Mouse (Mus musculus) limb, embryonic 13.5 days (tissue): ENCODE data around the gene Prepl. TPM values are rescaled to one million over a fixed set of nuclear protein-coding genes. Genes with fewer than 3 reads are reported as not detected.

ENCODE experiments used
- ATAC-seq: fragments of 200-750 bp; cut with Nextera tagmentation; 2 replicates; pipeline ENCODE4 v1.8.0; 2017; ENCODE audit warnings: low read depth, moderate number of reproducible peaks, moderate TSS enrichment; ENCODE audit not compliant: low FRiP score
- H3K27ac ChIP-seq: fragments of 300-500 bp; sonication (generic); 2 replicates; pipeline ENCODE4 v1.5.1; 2015; ENCODE audit warnings: inconsistent platforms, mild to moderate bottlenecking, moderate library complexity
- H3K27me3 ChIP-seq: fragments of 300-500 bp; sonication (generic); 2 replicates; pipeline ENCODE4 v1.6.1; 2015; ENCODE audit warnings: mild to moderate bottlenecking, inconsistent platforms
- H3K36me3 ChIP-seq: fragments of 300-500 bp; sonication (generic); 2 replicates; pipeline ENCODE4 v1.6.1; 2015; ENCODE audit warnings: inconsistent platforms, mild to moderate bottlenecking, moderate library complexity
- H3K4me1 ChIP-seq: fragments of 300-500 bp; sonication (generic); 2 replicates; pipeline ENCODE4 v1.6.1; 2015; ENCODE audit warnings: inconsistent platforms
- H3K4me2 ChIP-seq: fragments of 300-500 bp; sonication (generic); replicated peaks from 2 replicates; pipeline ENCODE4 v1.6.1; 2015; ENCODE audit warnings: inconsistent platforms, mild to moderate bottlenecking, moderate library complexity
- H3K4me3 ChIP-seq: fragments of 300-500 bp; sonication (generic); 2 replicates; pipeline ENCODE4 v1.5.1; 2015; ENCODE audit warnings: moderate library complexity, mild to moderate bottlenecking, inconsistent platforms
- H3K9ac ChIP-seq: fragments of 300-500 bp; sonication (generic); 2 replicates; pipeline ENCODE4 v1.6.1; 2015; ENCODE audit warnings: mild to moderate bottlenecking, inconsistent platforms
- H3K9me3 ChIP-seq: fragments of 300-500 bp; sonication (generic); 2 replicates; pipeline ENCODE4 v1.6.1; 2016; ENCODE audit warnings: inconsistent platforms
- WGBS: fragments of 180-500 bp; shearing (Covaris S2); methylation state at CpG from one replicate; pipeline ENCODE4 v1.1.7; 2015; 5-methylcytosine and 5-hydroxymethylcytosine counted together
- polyA plus RNA-seq: library from polyadenylated mRNA; unstranded; fragments of >200 nt; fragmentation: Nextera tagmentation; extraction: Ambion mirVana; gene quantifications from 2 replicates; pipeline ENCODE4 v1.2.1, GENCODE M21; 2015

Prepl gene
- polyA plus RNA-seq, 1 experiment from 2014 or later: 29.6 TPM

DNA sequence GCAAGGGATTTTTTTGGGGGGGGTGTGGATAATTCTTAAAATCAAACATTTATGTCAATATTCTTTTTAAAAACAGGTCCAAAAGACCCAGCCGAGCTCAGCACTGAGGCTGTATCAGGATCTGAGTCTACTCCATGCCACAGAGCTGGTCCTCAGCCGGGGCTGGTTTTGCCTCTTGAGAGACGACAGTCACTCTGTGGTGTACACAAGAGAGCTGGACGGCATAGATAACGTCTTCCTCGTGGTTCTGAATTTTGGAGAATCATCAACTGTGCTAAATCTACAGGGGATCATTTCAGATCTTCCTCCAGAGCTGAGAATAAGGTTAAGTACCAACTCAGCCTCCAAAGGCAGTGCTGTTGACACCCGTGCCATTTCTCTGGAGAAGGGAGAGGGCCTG, 26.5 kb downstream of the Prepl start:
- H3K36me3 ChIP-seq: peaks cover 62% of the 10 kb centered on the region
- ATAC-seq: no peak
- no peak overlapping the region for H3K4me2 ChIP-seq
- no peaks in the 10 kb centered on the region for H3K27me3 ChIP-seq
- WGBS: 87% methylated on average over 7 of the region's 7 CpGs
- no peak overlapping the region for H3K27ac ChIP-seq
- no peak overlapping the region for H3K4me3 ChIP-seq
- no peaks in the 10 kb centered on the region for H3K4me1 ChIP-seq
- H3K9ac ChIP-seq: no peak overlapping the region
- H3K9me3 ChIP-seq: no peaks in the 10 kb centered on the region

- H3K9me3 ChIP-seq: no peaks in the 10 kb centered on the region
- no peak overlapping the region for H3K4me3 ChIP-seq
- no peak overlapping the region for H3K4me2 ChIP-seq
- H3K36me3 ChIP-seq: peaks cover 20% of the 10 kb centered on the region
- no peak overlapping the region for H3K9ac ChIP-seq
- H3K27ac ChIP-seq: no peak overlapping the region
- WGBS: 94% methylated on average over 6 of the region's 6 CpGs
- no peaks in the 10 kb centered on the region for H3K4me1 ChIP-seq
- no peak for ATAC-seq
- H3K27me3 ChIP-seq: no peaks in the 10 kb centered on the region
Measured at GRCm38 (mm10) chr17:85059136-85059535, 30.9 kb downstream of the Prepl start.

DNA sequence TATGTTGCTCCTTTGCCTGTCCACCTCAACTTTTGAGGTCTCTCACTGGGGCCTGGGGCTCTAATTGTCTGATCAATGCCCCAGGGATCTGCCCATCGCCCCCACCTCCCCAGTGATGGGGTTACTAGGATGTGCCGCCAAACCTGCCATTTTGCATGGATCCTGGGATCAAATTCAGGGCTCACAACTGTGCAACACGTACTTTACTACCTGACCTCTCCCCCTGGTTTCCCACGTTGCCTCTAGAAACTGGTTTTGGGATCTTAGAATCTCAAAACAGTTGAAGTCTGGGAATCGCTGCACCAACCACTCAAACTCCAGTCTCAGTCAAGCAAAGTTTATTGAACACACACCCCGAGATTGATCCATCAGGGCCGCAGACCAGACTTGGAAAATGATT, 31.8 kb downstream of the Prepl start:
- H3K27ac ChIP-seq: no peak overlapping the region
- 88% methylated on average over 7 of the region's 7 CpGs for WGBS
- H3K4me2 ChIP-seq: no peak overlapping the region
- H3K27me3 ChIP-seq: no peaks in the 10 kb centered on the region
- H3K4me3 ChIP-seq: no peak overlapping the region
- ATAC-seq: no peak
- H3K36me3 ChIP-seq: peaks cover 11% of the 10 kb centered on the region
- H3K4me1 ChIP-seq: no peaks in the 10 kb centered on the region
- no peaks in the 10 kb centered on the region for H3K9me3 ChIP-seq
- H3K9ac ChIP-seq: no peak overlapping the region

DNA sequence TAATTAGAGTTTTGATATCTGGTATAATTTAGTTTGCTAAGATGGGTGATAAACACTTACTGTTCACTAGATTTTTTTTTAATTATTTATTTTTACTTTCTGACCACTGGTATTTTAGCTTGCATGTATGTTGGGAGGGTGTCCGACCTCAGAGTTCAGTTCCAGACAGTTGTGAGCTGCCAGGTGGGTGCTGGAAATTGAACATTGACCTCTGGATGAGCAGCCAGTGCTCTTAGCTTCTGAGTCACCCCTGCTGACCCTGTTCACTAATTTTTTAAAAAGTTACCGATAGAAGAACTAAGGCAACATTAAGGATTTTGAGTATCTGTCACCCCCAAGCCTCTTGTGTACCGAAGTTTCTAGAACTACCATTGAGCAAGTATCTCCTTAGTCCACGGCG, 41.7 kb downstream of the Prepl start:
- no peak overlapping the region for H3K4me2 ChIP-seq
- 91% methylated on average over 5 of the region's 5 CpGs for WGBS
- H3K27me3 ChIP-seq: no peaks in the 10 kb centered on the region
- no peaks in the 10 kb centered on the region for H3K4me1 ChIP-seq
- H3K36me3 ChIP-seq: no peaks in the 10 kb centered on the region
- H3K9ac ChIP-seq: no peak overlapping the region
- no peak for ATAC-seq
- no peaks in the 10 kb centered on the region for H3K9me3 ChIP-seq
- H3K27ac ChIP-seq: no peak overlapping the region
- no peak overlapping the region for H3K4me3 ChIP-seq

GRCm38 (mm10) chr17:85045160-85045559, 44.9 kb downstream of the Prepl start:
- Histone ChIP-seq H3K27ac (no peak overlapping the region), H3K4me1 (no peaks in the 10 kb centered on the region), H3K4me3 (no peak overlapping the region), H3K9ac (no peak overlapping the region), H3K9me3 (no peaks in the 10 kb centered on the region), H3K27me3 (no peaks in the 10 kb centered on the region), H3K36me3 (no peaks in the 10 kb centered on the region), H3K4me2 (no peak overlapping the region)
- WGBS: 80% methylated on average over 12 of the region's 12 CpGs
- no peak for ATAC-seq

DNA sequence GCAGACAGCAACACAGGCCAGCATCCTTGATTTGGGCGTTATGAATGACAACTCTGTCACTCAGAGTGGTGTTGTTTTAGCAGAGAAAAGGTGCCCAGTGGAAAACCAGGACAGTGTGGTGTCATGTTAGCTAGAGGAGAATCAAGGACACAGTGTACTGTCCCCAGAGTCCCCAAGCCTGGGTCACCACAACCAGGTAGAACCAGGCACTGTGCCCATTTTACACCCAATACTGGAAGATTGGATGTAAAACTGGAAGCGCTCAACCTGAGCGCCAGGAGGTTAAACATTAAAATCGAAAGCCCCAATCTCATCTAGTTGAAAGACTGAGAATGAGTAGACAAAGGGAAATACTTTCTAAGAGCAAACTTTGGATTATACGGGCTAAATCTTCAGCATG, 45.6 kb downstream of the Prepl start:
- Histone ChIP-seq H3K36me3 (no peaks in the 10 kb centered on the region), H3K4me3 (no peak overlapping the region), H3K4me2 (no peak overlapping the region), H3K27me3 (no peaks in the 10 kb centered on the region), H3K4me1 (no peaks in the 10 kb centered on the region), H3K27ac (no peak overlapping the region), H3K9ac (no peak overlapping the region), H3K9me3 (no peaks in the 10 kb centered on the region)
- WGBS: 94% methylated on average over 5 of the region's 5 CpGs
- ATAC-seq: no peak

DNA sequence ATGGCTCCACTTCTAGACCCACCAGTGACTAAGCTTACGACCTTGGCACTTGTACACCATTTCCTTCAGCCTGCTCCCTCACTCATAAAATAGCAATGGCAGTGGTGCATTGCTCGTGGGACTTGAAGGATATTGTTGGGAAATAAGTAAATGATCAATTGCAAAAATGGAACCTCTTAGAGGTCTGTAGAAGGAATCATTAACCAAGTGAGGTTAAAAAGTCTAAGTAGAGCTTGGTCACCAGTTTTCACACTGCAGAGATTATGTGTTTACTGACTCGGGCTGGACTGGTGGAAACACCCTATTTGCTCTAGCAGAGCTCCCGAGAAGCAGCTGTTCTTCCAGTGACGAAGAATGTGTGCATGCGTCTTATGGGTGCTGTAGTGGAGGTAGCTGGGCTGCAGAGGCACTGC, 46.6 kb downstream of the Prepl start:
- no peak overlapping the region for H3K27ac ChIP-seq
- H3K4me3 ChIP-seq: no peak overlapping the region
- ATAC-seq: no peak
- H3K27me3 ChIP-seq: no peaks in the 10 kb centered on the region
- no peak overlapping the region for H3K9ac ChIP-seq
- H3K4me1 ChIP-seq: no peaks in the 10 kb centered on the region
- WGBS: 70% methylated on average over 6 of the region's 6 CpGs
- H3K9me3 ChIP-seq: no peaks in the 10 kb centered on the region
- H3K36me3 ChIP-seq: no peaks in the 10 kb centered on the region
- H3K4me2 ChIP-seq: no peak overlapping the region

- no peak for ATAC-seq
- H3K27me3 ChIP-seq: no peaks in the 10 kb centered on the region
- no peaks in the 10 kb centered on the region for H3K4me1 ChIP-seq
- no peak overlapping the region for H3K9ac ChIP-seq
- H3K4me3 ChIP-seq: no peak overlapping the region
- WGBS: 81% methylated on average over 6 of the region's 6 CpGs
- no peaks in the 10 kb centered on the region for H3K36me3 ChIP-seq
- no peaks in the 10 kb centered on the region for H3K9me3 ChIP-seq
- H3K27ac ChIP-seq: no peak overlapping the region
- H3K4me2 ChIP-seq: no peak overlapping the region
Measured at GRCm38 (mm10) chr17:85042419-85042818, 47.6 kb downstream of the Prepl start.

DNA sequence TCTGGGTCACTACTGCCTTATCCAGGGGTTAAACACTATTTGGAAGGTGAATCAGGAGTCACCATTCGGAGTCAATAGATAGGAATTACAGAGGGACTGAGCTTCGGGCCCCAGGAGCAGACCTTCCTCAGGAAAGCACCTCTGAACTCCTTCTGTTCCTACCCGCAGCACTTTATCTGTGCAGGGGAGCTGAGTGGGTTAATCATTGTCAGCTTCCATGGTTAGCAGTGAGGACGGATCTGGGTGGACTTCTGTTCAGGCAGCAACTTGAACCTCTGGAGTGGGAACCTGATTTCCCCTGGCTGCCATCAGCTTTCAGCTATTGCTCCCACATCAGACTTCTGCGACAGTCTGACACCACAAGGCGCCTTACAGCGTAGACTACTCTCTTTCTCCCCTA, 49.1 kb downstream of the Prepl start:
- ATAC-seq: no peak
- 75% methylated on average over 7 of the region's 7 CpGs for WGBS
- Histone ChIP-seq H3K27ac (no peak overlapping the region), H3K9ac (no peak overlapping the region), H3K27me3 (no peaks in the 10 kb centered on the region), H3K4me3 (no peak overlapping the region), H3K4me1 (no peaks in the 10 kb centered on the region), H3K36me3 (no peaks in the 10 kb centered on the region), H3K9me3 (no peaks in the 10 kb centered on the region), H3K4me2 (no peak overlapping the region)

GRCm38 (mm10) chr17:85038761-85039160, 51.3 kb downstream of the Prepl start:
- H3K9me3 ChIP-seq: no peaks in the 10 kb centered on the region
- no peaks in the 10 kb centered on the region for H3K4me1 ChIP-seq
- ATAC-seq: no peak
- no peaks in the 10 kb centered on the region for H3K36me3 ChIP-seq
- no peak overlapping the region for H3K4me3 ChIP-seq
- WGBS: 94% methylated on average over 5 of the region's 5 CpGs
- H3K4me2 ChIP-seq: no peak overlapping the region
- no peaks in the 10 kb centered on the region for H3K27me3 ChIP-seq
- H3K9ac ChIP-seq: no peak overlapping the region
- no peak overlapping the region for H3K27ac ChIP-seq

GRCm38 (mm10) chr17:85038311-85038710, 51.7 kb downstream of the Prepl start:
- Histone ChIP-seq H3K4me3 (no peak overlapping the region), H3K36me3 (no peaks in the 10 kb centered on the region), H3K9ac (no peak overlapping the region), H3K27me3 (no peaks in the 10 kb centered on the region), H3K9me3 (no peaks in the 10 kb centered on the region), H3K4me2 (no peak overlapping the region), H3K4me1 (no peaks in the 10 kb centered on the region), H3K27ac (no peak overlapping the region)
- ATAC-seq: no peak
- WGBS: 87% methylated on average over 4 of the region's 4 CpGs

DNA sequence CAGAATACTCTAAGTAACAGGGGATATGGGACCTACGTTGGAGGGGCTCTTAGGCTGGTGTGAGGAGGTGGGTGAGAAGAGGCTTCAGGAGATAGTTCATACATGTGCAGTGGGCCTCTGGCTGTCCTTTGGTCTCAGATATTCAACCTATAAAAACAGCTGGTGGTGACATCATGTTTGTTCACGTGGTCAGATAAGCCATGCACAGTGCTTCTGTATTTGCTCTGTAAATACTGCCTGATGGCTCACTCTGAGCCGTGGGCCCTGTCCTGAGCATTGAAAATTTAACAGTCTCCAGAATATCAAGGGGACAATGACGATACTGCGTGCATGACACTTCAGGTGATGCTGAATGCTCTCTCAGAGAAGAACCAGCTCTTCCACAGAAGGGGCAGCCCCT, 52.2 kb downstream of the Prepl start:
- Histone ChIP-seq H3K36me3 (no peaks in the 10 kb centered on the region), H3K4me1 (no peaks in the 10 kb centered on the region), H3K9ac (no peak overlapping the region), H3K4me3 (no peak overlapping the region), H3K9me3 (no peaks in the 10 kb centered on the region), H3K27me3 (no peaks in the 10 kb centered on the region), H3K27ac (no peak overlapping the region), H3K4me2 (no peak overlapping the region)
- WGBS: 83% methylated on average over 5 of the region's 5 CpGs
- ATAC-seq: no peak

GRCm38 (mm10) chr17:85034068-85034467, 56.0 kb downstream of the Prepl start:
- Histone ChIP-seq H3K4me1 (no peaks in the 10 kb centered on the region), H3K27ac (no peak overlapping the region), H3K27me3 (no peaks in the 10 kb centered on the region), H3K4me2 (no peak overlapping the region), H3K9me3 (no peaks in the 10 kb centered on the region), H3K36me3 (no peaks in the 10 kb centered on the region), H3K9ac (no peak overlapping the region), H3K4me3 (no peak overlapping the region)
- WGBS: 64% methylated on average over 11 of the region's 11 CpGs
- ATAC-seq: peak; percentile 24; the same call in 1 of the 2 replicates
